Mouse (Mus musculus) adrenal gland, postnatal 36 days (tissue): ENCODE data around the gene Pdgfd. TPM values are rescaled to one million over a fixed set of nuclear protein-coding genes. Genes with fewer than 3 reads are reported as not detected.
"Not testable (repeated sequence)": the region's sequence is repeated elsewhere in the genome, so short reads cannot be mapped to it uniquely, and the experiment has no call there.

Experiments
- DNase-seq, 2 experiments: peaks; one replicate each; pipeline ENCODE4 v3.0.0; 2021; ENCODE audit warnings: mixed read lengths in 1 of 2
- long read RNA-seq, 2 experiments: library from polyadenylated mRNA; stranded (forward); transcript quantifications; one replicate each; pipeline ENCODE4 v2.0.0; 2021; ENCODE audit warnings: borderline sequencing depth in 2 of 2
- total RNA-seq, 2 experiments: library from RNA; stranded (reverse); gene quantifications; 2 replicates each; pipeline ENCODE4 v1.2.3; 2021

Pdgfd gene
- total RNA-seq, result 10 to 100 TPM; 26.3 to 44.8 TPM
- long read RNA-seq, experiment 1, transcript Pdgfd-202 (7 exons, 1,795 nt), result minor isoform, 9 of 58 reads
- long read RNA-seq, experiment 1, transcript Pdgfd-201 (7 exons, 3,131 nt), result major isoform, 16 of 58 reads
- long read RNA-seq, experiment 1, transcript Pdgfd-203 (6 exons, 2,862 nt), result minor isoform, 5 of 58 reads
- long read RNA-seq, experiment 1, partial matches to known transcripts, result 7 of 58 reads
- long read RNA-seq, experiment 1, other reads (novel, unspliced or antisense), result 21 of 58 reads
- long read RNA-seq, experiment 2, partial matches to known transcripts, result 1 of 4 reads
- long read RNA-seq, experiment 2, other reads (novel, unspliced or antisense), result 1 of 4 reads

GRCm38 (mm10) chr9:6168391-6169037, at the start of gene Pdgfd:
TSS of gene Pdgfd (plus strand) at chr9:6168584.
- peak; percentile 84 to 89 for DNase-seq

DNA sequence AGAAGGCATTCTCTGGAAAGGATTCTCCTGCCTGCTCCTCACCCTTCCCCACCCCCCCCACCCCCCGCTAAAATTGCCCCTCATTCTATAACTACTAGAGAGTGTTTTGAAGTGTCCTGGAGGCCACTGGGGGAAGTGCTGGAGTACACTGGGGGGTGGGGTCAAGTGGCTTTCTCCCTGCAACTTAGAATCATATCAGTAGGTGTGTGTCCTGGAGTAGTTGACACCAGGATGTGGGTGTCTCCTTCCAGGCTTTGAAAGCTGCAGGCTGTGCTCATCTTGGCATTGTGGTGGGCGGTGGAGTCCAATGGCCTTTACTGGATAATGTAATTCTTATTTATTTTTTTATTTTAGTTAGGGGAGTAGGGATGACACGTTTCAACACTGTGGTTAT, 651 bp downstream of the Pdgfd start:
- DNase-seq, result peak; percentile 24 to 27

- DNase-seq, result peak; percentile 15 to 30
Observed at GRCm38 (mm10) chr9:6170962-6171361, 2.6 kb downstream of the Pdgfd start.

GRCm38 (mm10) chr9:6173276-6173675, 4.9 kb downstream of the Pdgfd start:
- DNase-seq, result peak; percentile 20 to 44

DNA sequence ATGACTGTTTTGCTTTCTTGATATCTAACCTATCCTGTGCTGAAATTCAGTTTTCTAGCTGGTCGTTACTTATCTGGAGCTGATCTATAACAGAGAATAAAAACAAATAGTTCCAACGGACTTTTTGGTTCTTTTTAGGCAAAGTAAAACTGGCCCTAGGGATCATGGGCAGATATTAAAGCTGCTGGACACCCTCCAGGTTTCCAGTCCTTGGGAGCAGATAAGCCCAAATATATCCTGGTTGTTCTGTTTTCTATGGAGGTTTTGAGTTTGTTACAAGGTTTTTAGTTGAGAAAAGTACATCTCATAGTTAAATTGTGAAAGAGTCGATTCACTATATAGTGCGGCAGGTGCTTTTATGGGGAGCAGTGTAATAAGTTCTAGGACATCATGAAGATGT, 7.3 kb downstream of the Pdgfd start:
- peak; percentile 15 to 56 for DNase-seq

GRCm38 (mm10) chr9:6182307-6182923, 14.0 kb downstream of the Pdgfd start:
- no peak for DNase-seq

- DNase-seq, result no peak
Observed at GRCm38 (mm10) chr9:6187955-6188354, 19.6 kb downstream of the Pdgfd start.

GRCm38 (mm10) chr9:6193352-6193751, 25.0 kb downstream of the Pdgfd start:
- DNase-seq, result no peak

DNA sequence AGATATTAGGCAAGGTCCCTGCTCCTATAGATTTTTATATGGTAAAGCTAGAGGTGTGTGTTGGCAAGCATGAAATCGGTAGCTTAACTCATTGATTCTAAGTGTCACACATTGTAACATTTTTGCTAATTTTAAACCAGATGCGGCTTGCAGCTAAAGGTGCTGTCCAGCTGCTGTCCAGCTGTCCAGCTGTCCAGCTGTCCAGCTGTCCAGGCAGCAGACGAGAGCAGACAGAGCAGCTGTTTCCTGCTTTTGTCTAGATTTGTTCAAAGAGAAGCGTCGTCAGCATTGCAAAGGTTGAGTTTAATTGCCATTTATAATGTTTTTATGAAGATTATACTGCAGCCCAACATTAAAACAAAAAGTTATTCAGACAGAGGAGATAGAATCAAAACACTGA, 44.5 kb downstream of the Pdgfd start:
- DNase-seq, result no peak

GRCm38 (mm10) chr9:6217505-6217904, 49.1 kb downstream of the Pdgfd start:
- no peak for DNase-seq

DNA sequence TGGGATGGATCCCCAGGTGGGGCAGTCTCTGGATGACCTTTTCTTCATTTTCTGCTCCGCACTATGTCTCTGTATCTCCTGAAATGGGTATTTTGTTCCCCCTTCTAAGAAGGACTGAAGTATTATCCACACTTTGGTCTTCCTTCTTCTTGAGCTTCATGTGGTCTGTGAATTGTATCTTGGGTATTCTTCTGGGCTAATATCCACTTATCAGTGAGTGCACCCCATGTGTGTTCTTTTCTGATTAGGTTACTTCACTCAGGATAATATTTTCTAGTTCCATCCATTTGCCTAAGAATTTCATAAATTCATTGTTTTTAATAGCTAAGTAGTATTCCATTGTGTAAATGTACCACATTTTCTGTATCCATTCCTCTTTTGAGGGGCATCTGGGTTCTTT, 67.6 kb downstream of the Pdgfd start:
- DNase-seq, result not testable (repeated sequence)

- peak in 1 of 2 experiments; percentile 7 for DNase-seq
Observed at GRCm38 (mm10) chr9:6250320-6250719, 81.9 kb downstream of the Pdgfd start.

- no peak for DNase-seq
Observed at GRCm38 (mm10) chr9:6251990-6252389, 83.6 kb downstream of the Pdgfd start.

DNA sequence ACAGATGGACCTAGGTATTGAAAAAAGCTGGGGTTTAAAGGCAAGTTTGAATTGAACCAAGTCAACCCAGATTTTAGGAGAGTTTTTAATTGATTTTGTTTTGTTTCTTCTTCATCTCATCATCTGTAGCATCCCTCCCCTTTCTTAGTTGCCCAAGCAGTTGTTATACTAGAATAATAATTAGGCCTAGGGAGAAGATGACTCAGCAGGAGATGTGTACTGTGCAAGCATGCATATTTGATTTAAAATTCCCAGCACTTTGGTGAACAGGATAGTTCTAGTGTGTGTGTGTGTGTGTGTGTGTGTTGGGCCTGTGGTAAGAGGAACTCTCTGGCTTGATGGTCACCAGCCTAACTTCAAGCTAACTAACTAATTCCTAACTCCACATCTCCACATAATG, 88.7 kb downstream of the Pdgfd start:
- DNase-seq, result no peak

DNA sequence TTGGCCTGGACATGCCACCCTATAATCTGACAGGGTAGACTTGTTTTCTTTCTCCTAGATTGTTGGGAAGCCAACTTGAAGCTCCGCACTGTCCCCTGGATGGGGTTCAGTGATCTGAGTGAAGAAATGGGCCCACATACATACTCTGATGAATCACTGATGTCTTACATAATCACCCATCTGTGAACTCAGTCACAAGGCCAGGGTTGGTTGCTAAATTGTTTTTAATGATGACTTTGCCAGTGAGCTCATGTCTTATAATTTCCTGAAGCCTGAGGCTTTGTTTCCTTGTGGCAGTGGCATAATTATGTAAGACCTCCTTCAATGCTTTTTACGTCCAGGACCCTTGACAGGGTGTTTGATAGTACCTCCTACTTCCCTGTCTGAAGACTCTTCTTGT, 96.4 kb downstream of the Pdgfd start:
- peak; percentile 4 to 12 for DNase-seq

GRCm38 (mm10) chr9:6269796-6270280, 101.5 kb downstream of the Pdgfd start, which contains the start of gene Ddi1:
TSS of gene Ddi1 (minus strand) at chr9:6269846.
- DNase-seq, result no peak

DNA sequence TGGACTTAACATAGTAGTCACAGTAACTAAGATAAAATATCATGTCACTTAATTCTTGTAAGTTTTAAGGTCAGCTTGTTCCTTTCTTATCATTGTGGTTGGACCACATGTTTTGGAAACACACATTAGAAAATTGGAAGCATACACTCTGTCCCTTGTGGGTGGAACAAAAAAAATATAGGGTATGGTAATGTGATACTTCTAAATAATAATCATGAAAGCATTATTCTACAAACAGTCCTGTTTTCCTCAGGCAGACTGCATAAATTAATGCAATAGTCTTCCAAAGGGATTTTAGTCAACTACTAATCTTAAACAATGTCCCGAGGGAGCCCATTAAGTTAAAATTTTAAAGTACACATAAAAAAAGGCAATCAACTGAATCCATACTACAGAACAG, 108.0 kb downstream of the Pdgfd start:
- DNase-seq, result no peak

GRCm38 (mm10) chr9:6277526-6277925, 109.1 kb downstream of the Pdgfd start:
- no peak for DNase-seq

- no peak for DNase-seq
Observed at GRCm38 (mm10) chr9:6286770-6287169, 118.4 kb downstream of the Pdgfd start.

DNA sequence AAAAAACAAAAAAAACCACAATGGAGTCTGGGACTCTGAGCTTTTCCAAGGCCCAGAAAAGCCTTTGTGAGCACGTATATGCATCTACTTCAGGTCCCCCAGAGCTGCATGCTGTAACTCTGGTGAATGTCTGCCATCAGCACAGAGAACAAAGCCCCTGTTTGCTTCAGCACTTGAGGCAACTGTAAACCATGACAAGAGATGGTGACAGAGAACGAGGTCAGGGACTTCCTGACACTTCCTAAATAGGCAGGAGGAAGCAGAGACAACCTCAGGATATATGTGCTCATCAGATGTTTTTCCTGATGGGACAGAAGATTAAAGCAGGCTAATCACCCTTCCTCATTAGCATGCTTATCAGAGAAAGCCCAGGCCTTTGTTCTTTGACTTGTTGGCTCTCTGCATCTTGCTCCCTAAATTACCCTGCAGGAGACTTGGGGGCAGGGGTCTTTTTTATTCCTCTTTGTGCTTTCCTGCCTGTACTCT, 120.9 kb downstream of the Pdgfd start:
- DNase-seq, result no peak

DNA sequence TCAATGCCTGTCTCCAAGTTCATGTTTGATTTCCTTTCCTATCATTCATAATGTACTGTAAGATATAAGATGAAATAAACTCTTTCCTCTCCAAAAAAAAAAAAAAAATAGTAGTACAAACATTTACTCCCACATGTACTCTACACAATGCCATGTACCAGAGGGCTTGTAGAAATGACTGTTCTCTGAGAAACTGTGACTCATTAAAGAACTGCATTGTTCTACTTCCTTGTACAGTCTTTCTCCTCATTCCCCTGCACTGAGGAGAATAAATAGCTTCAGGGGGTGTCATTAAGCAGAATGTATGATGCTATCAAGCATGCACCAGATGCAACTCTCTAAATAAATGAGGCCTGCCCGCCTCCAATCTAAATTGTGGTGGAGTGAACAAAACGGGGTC, 130.2 kb downstream of the Pdgfd start:
- no peak for DNase-seq

DNA sequence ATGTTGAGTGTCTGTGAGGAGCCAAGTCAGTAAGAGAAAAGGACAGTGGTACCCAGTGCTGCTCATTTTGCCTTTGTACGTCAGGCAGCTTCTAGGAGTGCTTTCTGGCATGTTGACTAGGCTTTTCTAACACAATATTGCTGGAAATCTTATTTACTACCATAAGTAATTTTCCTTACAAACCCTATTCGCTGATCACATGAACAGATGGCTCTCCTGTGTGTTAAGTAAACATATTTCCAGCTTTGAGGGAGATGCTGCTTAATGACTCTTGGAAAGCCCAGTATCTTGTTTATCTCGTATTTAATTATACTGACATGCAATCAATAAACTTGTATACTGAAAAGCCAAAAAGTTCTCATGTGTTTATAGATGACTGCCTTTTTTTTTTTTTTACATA, 133.7 kb downstream of the Pdgfd start:
- no peak for DNase-seq

- DNase-seq, result no peak
Observed at GRCm38 (mm10) chr9:6304590-6304989, 136.2 kb downstream of the Pdgfd start.
